Mouse (Mus musculus): ENCODE results near the gene Usp22. TPM values are rescaled to one million over a fixed set of nuclear protein-coding genes. Genes with fewer than 3 reads are reported as not detected.
A peak's percentile ranks its signal among the peaks of the same experiment; 100 is the strongest.

The Usp22 gene
- polyA plus RNA-seq, 1 experiment from 2014 or later, result 91.7 TPM

DNA sequence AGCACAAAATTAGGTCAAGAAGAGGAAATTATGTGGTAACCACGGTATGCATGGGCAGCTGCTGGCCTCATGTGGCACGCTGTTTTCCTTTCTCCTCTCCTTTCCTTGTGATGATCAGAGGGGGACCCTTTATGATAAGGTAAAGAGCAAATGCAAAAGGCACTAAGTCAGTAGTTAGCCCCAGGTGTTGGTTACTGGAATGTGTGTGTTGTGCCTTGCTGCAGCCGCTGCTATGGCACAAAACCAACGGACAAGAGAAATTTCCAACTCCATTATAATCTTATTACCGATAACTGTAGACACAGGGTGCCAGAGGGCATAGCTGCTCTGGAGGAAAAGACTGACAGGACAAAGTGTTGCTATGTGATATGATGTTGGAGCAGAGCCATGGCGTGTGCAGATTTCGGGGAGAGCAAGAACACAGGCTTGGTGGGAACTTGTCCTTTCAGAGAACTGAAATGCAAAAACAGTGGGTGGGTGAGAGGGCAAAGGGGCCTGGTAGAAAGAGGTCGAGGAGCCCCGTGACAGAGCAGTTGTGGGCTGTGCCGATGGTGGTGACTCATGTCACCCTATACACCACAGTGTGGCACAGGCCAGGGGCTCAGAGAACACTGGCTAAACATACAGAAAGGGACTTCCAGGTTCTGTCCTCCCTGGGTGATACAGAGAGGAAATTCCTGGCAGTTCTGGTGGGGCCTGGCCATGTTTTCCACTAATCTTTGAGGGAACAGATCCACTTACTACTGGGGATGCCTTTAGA, 32.8 kb upstream of the Usp22 start, which contains the start of gene Aldh3a1:
Aldh3a1 (plus strand) TSS at position 51 of the 760 bp plus-strand sequence.
- Histone ChIP-seq H3K27me3 (ENCODE audit: control insufficient read depth, insufficient read depth, low read length) (peaks cover 2% of the 10 kb centered on the region; the same call in 1 of the 2 replicates), H3K9me3 (replicated peaks; ENCODE audit: control insufficient read depth, low read length) (no peaks in the 10 kb centered on the region), H3K4me2 (ENCODE audit: low read depth, low read length) (no peak within 1 kb of the TSS), H3K9ac (ENCODE audit: low read length) (no peak within 1 kb of the TSS), H3K36me3 (ENCODE audit: control insufficient read depth, insufficient read depth, low read length) (no peaks in the 10 kb centered on the region), H3K4me1 (ENCODE audit: control insufficient read depth, insufficient read depth, low read length) (peaks cover 3% of the 10 kb centered on the region; the same call in 1 of the 2 replicates), H3K27ac (ENCODE audit: low read length) (no peak within 1 kb of the TSS), H3K4me3 (replicated peaks; ENCODE audit: low read length) (no peak within 1 kb of the TSS)
- no peak for ATAC-seq (ENCODE audit: insufficient read depth, low FRiP score)
- 65% methylated on average over 10 of the region's 10 CpGs for WGBS

DNA sequence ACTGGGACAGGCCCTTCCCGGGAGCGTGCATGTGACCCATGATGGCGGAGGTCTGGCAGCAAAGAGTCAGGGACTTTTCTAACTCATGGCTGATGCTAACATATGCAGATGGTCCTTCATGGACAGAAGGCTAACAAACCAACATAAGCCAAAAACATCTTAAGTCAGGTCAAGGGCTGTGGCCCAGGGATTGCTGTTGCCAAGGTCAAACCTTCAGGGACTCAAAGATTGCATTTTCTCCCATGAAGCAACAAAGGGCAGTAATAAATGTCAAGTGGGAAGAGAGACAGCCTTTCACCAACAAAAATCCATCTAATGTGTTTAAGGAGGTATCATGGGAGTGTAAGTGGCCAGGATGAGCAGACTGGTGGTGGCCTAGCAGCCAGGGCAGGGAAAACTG, 31.3 kb upstream of the Usp22 start:
- 92% methylated on average over 3 of the region's 3 CpGs for WGBS
- no peak overlapping the region for H3K27ac ChIP-seq (ENCODE audit: low read length)

DNA sequence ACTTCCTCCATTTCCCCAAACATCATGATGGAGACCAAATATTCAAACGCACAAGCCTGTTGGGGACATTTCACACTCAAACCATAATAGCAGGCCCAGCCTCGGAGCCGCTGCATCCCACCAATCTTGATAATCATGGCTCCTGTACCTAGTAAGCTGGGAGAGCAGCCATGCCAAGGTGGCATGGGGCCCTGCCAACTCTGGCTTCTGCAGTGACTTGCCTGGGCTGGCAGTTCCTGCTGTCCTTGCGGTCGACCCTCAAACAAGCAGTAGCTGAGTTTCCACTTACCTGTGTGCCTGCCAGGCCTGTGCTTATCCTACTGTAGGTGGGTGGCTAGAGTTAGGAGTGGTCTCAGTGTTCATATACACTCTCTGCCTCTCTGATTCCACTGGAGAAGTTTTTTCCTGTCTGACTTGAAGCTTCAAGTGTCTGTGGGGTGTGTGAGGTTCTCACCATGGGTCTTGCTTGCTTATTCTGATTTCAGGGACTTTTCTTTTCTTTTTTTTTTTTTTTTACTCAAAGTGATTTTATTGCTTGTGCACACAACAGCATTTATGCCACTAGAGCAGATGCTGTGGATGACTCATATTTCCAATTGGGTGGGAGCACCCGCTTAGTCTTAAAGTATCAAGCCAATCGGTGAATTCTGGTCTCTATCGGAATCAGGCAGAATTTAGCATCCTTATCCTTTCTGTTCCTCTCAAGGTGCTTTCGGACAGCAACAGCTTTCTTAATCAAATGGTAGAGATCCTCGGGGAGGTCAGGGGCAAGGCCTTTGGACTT, 30.5 kb upstream of the Usp22 start:
- no peak for ATAC-seq (ENCODE audit: insufficient read depth, low FRiP score)
- 91% methylated on average over 9 of the region's 10 CpGs for WGBS
- H3K27ac ChIP-seq (ENCODE audit: low read length), result no peak overlapping the region
- H3K9ac ChIP-seq (ENCODE audit: low read length), result no peak overlapping the region
- H3K36me3 ChIP-seq (ENCODE audit: control insufficient read depth, insufficient read depth, low read length), result no peaks in the 10 kb centered on the region
- peaks cover 3% of the 10 kb centered on the region; the same call in 1 of the 2 replicates for H3K4me1 ChIP-seq (ENCODE audit: control insufficient read depth, insufficient read depth, low read length)
- H3K9me3 ChIP-seq (replicated peaks; ENCODE audit: control insufficient read depth, low read length), result no peaks in the 10 kb centered on the region
- no peak overlapping the region for H3K4me2 ChIP-seq (ENCODE audit: low read depth, low read length)
- H3K27me3 ChIP-seq (ENCODE audit: control insufficient read depth, insufficient read depth, low read length), result no peaks in the 10 kb centered on the region
- no peak overlapping the region for H3K4me3 ChIP-seq (replicated peaks; ENCODE audit: low read length)

More for the DNA sequence above, 31.3 kb upstream of the Usp22 start:
- H3K36me3 ChIP-seq (ENCODE audit: control insufficient read depth, insufficient read depth, low read length), result no peaks in the 10 kb centered on the region
- H3K4me3 ChIP-seq (replicated peaks; ENCODE audit: low read length), result no peak overlapping the region
- no peaks in the 10 kb centered on the region for H3K9me3 ChIP-seq (replicated peaks; ENCODE audit: control insufficient read depth, low read length)
- peaks cover 3% of the 10 kb centered on the region; the same call in 1 of the 2 replicates for H3K4me1 ChIP-seq (ENCODE audit: control insufficient read depth, insufficient read depth, low read length)
- no peak overlapping the region for H3K9ac ChIP-seq (ENCODE audit: low read length)
- H3K4me2 ChIP-seq (ENCODE audit: low read depth, low read length), result no peak overlapping the region
- H3K27me3 ChIP-seq (ENCODE audit: control insufficient read depth, insufficient read depth, low read length), result no peaks in the 10 kb centered on the region
- ATAC-seq (ENCODE audit: insufficient read depth, low FRiP score), result no peak

DNA sequence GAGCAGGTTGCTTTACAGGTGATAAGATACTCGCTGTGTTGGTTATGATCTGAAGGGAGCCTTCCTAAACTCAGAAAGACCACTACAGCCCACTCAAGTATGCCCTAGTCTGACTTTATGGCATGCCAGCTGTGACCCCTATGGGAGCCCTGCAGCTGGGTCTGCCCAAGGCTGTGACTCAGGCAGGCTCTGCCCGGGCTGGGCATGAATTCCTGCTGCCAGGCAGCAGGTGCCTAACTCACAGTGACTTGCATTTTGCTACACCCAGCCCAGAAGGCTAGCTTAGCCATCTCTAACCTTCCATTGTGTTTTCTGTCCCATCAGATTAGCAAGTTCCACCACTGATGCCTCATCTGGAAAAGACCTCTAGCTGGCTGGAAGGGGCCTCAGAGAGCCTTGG, 28.0 kb upstream of the Usp22 start:
- no peak for ATAC-seq (ENCODE audit: insufficient read depth, low FRiP score)
- no peak overlapping the region for H3K9ac ChIP-seq (ENCODE audit: low read length)

DNA sequence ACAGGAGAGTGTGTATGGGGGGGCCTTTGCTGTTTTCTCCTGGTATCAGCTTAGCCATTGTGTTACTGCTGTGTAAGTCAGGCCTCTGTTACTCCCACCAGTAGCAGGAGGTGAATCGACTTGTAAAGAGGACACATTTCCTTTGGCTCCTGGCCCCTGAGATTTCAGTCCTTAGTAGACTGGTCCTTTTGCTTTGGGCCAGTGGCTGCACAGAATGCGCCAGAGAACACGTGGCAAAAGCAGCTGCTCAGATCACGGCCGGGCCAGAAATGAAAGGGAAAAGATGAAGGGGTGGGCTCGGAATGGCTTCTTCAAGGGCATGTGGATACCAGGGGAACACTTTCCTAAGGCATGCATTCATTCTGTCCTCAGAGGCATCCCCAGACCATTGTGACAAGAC, 27.3 kb upstream of the Usp22 start:
- no peak for ATAC-seq (ENCODE audit: insufficient read depth, low FRiP score)
- no peak overlapping the region for H3K9ac ChIP-seq (ENCODE audit: low read length)
- H3K27ac ChIP-seq (ENCODE audit: low read length), result no peak overlapping the region
- H3K4me1 ChIP-seq (ENCODE audit: control insufficient read depth, insufficient read depth, low read length), result peaks cover 4% of the 10 kb centered on the region
- no peak overlapping the region for H3K4me2 ChIP-seq (ENCODE audit: low read depth, low read length)
- 80% methylated on average over 6 of the region's 6 CpGs for WGBS
- H3K9me3 ChIP-seq (replicated peaks; ENCODE audit: control insufficient read depth, low read length), result no peaks in the 10 kb centered on the region
- no peaks in the 10 kb centered on the region for H3K27me3 ChIP-seq (ENCODE audit: control insufficient read depth, insufficient read depth, low read length)
- H3K4me3 ChIP-seq (replicated peaks; ENCODE audit: low read length), result no peak overlapping the region
- no peaks in the 10 kb centered on the region for H3K36me3 ChIP-seq (ENCODE audit: control insufficient read depth, insufficient read depth, low read length)

More for the DNA sequence above, 28.0 kb upstream of the Usp22 start:
- no peaks in the 10 kb centered on the region for H3K27me3 ChIP-seq (ENCODE audit: control insufficient read depth, insufficient read depth, low read length)
- no peak overlapping the region for H3K27ac ChIP-seq (ENCODE audit: low read length)
- WGBS, result 80% methylated on average over 2 of the region's 2 CpGs
- H3K4me1 ChIP-seq (ENCODE audit: control insufficient read depth, insufficient read depth, low read length), result peaks cover 4% of the 10 kb centered on the region
- H3K4me3 ChIP-seq (replicated peaks; ENCODE audit: low read length), result no peak overlapping the region
- H3K36me3 ChIP-seq (ENCODE audit: control insufficient read depth, insufficient read depth, low read length), result no peaks in the 10 kb centered on the region
- no peak overlapping the region for H3K4me2 ChIP-seq (ENCODE audit: low read depth, low read length)
- no peaks in the 10 kb centered on the region for H3K9me3 ChIP-seq (replicated peaks; ENCODE audit: control insufficient read depth, low read length)

DNA sequence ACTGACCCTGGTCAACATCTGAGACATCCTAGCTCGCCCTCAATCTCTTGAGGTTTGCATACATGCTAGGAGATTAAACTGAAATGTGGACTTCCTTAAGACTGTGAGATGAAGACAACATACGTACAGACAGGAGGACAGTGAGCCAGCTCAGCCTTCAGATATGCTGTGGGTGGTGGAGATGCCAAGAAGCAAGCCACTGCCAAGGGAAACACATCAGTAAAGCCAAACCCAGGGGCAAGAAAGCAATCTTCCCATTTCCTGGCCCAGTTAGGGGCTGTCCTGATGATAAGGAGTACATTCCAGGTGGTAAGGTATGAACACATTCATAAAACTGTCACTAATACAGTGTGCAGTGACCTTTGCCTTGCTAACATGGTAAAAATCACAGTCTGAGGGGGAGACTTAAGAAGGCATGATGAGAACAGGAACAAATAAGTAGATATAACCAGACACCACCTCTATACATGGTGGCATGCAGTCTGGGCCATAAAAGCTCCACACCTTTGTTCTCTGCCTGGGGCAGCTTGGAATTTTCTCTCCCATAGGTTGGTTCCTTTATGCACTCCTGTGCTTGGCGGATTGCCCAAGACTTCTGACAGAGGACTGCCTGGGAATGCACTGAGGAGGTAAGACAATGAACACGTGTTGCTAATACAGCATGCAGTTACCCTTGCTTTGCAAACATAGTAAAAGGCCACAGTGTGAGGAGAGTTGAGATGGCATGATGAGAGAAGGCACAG, 24.9 kb upstream of the Usp22 start:
- Histone ChIP-seq H3K4me3 (replicated peaks; ENCODE audit: low read length) (no peak overlapping the region), H3K36me3 (ENCODE audit: control insufficient read depth, insufficient read depth, low read length) (no peaks in the 10 kb centered on the region), H3K4me2 (ENCODE audit: low read depth, low read length) (no peak overlapping the region), H3K9ac (ENCODE audit: low read length) (no peak overlapping the region), H3K4me1 (ENCODE audit: control insufficient read depth, insufficient read depth, low read length) (peaks cover 4% of the 10 kb centered on the region), H3K27ac (ENCODE audit: low read length) (peak overlapping the region; percentile 9; the same call in 1 of the 2 replicates), H3K27me3 (ENCODE audit: control insufficient read depth, insufficient read depth, low read length) (no peaks in the 10 kb centered on the region), H3K9me3 (replicated peaks; ENCODE audit: control insufficient read depth, low read length) (no peaks in the 10 kb centered on the region)
- WGBS, result 64% methylated on average over 4 of the region's 4 CpGs
- peak; percentile 44; the same call in 1 of the 2 replicates for ATAC-seq (ENCODE audit: insufficient read depth, low FRiP score)

DNA sequence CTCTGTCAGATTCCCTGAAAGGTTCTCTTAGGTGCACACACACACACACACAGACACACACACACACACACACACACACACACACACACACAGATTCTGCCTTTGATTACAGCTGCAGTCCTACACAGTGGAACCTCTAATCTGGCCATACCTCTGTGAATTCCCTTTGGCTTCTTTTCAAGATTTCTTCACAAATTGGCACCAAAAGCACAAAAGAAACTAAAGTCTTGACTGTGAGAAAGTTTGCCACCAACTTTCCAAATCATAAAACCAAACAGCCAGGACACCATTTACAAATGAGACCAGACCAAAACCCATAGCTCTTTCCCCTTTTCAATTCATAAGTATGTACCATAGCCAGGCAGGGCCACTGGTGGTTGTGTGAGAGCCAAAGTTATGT, 23.1 kb upstream of the Usp22 start:
- no peak for ATAC-seq (ENCODE audit: insufficient read depth, low FRiP score)

DNA sequence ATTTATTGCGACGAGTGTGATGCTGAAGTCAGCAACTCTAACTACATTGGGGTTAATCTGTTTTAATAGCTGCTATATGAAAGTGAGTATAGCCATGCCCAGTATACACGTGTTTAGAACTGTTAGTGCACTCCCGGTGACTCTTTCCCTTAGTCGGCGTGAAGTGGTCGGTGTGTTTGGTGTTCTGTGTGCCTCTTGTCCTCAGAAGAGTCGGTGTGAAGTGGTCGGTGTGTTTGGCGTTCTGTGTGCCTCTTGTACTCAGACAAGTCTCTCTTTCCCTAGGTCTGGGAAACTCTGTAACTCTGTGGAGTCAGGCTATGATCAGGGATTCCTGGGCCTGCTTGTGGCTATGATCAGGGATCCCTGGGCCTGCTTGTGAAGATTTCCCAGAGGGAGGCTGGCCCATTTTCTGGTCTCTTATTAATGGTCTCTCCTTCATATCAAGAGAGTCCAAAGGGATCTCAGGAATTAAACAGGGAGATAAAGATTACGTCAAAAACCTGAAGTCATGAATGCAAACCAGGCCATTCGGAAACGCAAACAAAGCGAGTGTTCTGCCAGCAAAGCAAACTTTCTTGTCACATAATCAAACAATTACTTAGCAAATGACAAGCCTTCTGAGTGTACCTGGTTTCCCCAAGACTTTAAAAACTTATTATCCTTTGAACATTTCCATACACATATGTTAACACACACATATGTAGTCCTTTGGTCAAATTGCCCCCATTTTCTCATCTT, 21.9 kb upstream of the Usp22 start:
- peak overlapping the region; percentile 21; the same call in 1 of the 2 replicates for H3K27ac ChIP-seq (ENCODE audit: low read length)

More for the DNA sequence above, 23.1 kb upstream of the Usp22 start:
- H3K27me3 ChIP-seq (ENCODE audit: control insufficient read depth, insufficient read depth, low read length), result no peaks in the 10 kb centered on the region
- no peaks in the 10 kb centered on the region for H3K9me3 ChIP-seq (replicated peaks; ENCODE audit: control insufficient read depth, low read length)
- H3K27ac ChIP-seq (ENCODE audit: low read length), result no peak overlapping the region
- peaks cover 4% of the 10 kb centered on the region for H3K4me1 ChIP-seq (ENCODE audit: control insufficient read depth, insufficient read depth, low read length)
- H3K4me3 ChIP-seq (replicated peaks; ENCODE audit: low read length), result no peak overlapping the region
- H3K9ac ChIP-seq (ENCODE audit: low read length), result no peak overlapping the region
- no peak overlapping the region for H3K4me2 ChIP-seq (ENCODE audit: low read depth, low read length)
- no peaks in the 10 kb centered on the region for H3K36me3 ChIP-seq (ENCODE audit: control insufficient read depth, insufficient read depth, low read length)

More for the DNA sequence above, 21.9 kb upstream of the Usp22 start:
- H3K27me3 ChIP-seq (ENCODE audit: control insufficient read depth, insufficient read depth, low read length), result no peaks in the 10 kb centered on the region
- no peak overlapping the region for H3K4me2 ChIP-seq (ENCODE audit: low read depth, low read length)
- H3K36me3 ChIP-seq (ENCODE audit: control insufficient read depth, insufficient read depth, low read length), result no peaks in the 10 kb centered on the region
- no peak overlapping the region for H3K9ac ChIP-seq (ENCODE audit: low read length)
- ATAC-seq (ENCODE audit: insufficient read depth, low FRiP score), result no peak
- 63% methylated on average over 14 of the region's 14 CpGs for WGBS
- H3K4me3 ChIP-seq (replicated peaks; ENCODE audit: low read length), result no peak overlapping the region
- H3K4me1 ChIP-seq (ENCODE audit: control insufficient read depth, insufficient read depth, low read length), result peaks cover 4% of the 10 kb centered on the region
- no peaks in the 10 kb centered on the region for H3K9me3 ChIP-seq (replicated peaks; ENCODE audit: control insufficient read depth, low read length)

Measured in stomach, embryonic 16.5 days (tissue).